Mouse (Mus musculus) brain, embryonic 14.5 days (tissue): Measurements from ENCODE around the gene Parvb. TPM values are rescaled to one million over a fixed set of nuclear protein-coding genes. Genes with fewer than 3 reads are reported as not detected.
A peak's percentile ranks its signal among the peaks of the same experiment; 100 is the strongest.

Experiments used
- DNase-seq: peaks from one replicate; pipeline ENCODE4 v3.0.0-alpha.2; 2011; ENCODE audit warnings: low read depth
- CTCF ChIP-seq: fragments of 200-500 bp; IDR thresholded peaks from 2 replicates; pipeline ENCODE4 v1.5.1; 2012; ENCODE audit warnings: inconsistent platforms, mild to moderate bottlenecking, moderate library complexity, borderline replicate concordance; ENCODE audit not compliant: insufficient read depth, insufficient read length; ENCODE audit errors: extremely low read depth
- POLR2A ChIP-seq: fragments of 200-500 bp; IDR thresholded peaks from 2 replicates; pipeline ENCODE4 v1.6.1; 2012; ENCODE audit warnings: mild to moderate bottlenecking, inconsistent platforms, borderline replicate concordance; ENCODE audit not compliant: poor library complexity, insufficient read depth, insufficient read length, severe bottlenecking; ENCODE audit errors: extremely low read depth
- polyA plus RNA-seq: library from polyadenylated mRNA; depleted of rRNA; stranded (reverse); fragments of >200 nt; gene quantifications from 2 replicates; pipeline ENCODE4 v1.2.3, GENCODE M21; 2012

Gene Parvb
- polyA plus RNA-seq, 1 experiment = 19.3 TPM

DNA sequence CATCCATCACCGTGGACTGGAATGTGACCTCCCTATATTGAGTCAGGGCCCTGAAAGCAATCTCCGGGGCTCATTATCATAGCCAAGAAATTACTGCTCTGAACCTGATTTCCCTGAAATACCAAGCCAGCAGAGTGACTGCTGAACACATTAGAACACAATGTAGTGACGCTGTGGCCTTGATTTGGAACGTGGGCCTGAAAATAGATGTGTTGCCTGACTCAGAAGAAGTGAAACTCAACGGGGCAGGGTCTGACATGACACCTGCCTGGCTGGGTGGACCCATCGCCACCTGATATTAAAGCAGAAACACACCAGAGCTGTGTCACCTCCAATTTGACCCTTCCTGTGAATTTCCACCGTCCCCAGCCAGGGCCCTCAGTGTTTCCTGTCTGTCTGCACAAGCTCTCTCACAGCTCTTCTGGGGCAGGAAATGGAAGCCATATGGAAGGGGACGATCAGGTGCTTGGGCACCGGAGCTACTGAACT lies 13.0 kb upstream of the Parvb start:
- no peak for DNase-seq
- TF ChIP-seq CTCF = no peak
- TF ChIP-seq POLR2A = no peak

GRCm38 (mm10) chr15:84221539-84221938 lies 10.3 kb upstream of the Parvb start:
- no peak for TF ChIP-seq POLR2A
- TF ChIP-seq CTCF = no peak
- DNase-seq = no peak

DNA sequence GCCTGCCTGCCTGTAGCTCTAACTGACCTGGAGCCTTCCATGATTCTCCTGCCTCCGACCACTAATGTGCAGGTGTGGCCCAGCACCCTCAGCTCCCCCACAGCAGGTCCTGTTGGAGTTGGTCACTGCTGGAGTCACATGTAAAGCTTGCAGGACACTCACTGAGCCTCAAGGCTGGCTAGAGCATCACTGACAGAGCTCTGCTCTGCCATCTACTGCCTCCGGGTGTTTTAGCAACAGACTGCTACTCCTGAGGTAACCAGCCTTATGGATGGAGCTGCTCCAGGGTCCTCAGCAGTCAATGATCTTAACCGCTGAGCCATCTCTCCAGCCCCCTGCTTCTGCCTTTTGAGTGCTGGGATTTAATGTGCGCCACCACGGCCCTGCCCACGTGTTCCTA lies 8.4 kb upstream of the Parvb start:
- peak; percentile 55 for DNase-seq
- TF ChIP-seq CTCF (peak; percentile 38; the same call in 1 of the 2 replicates), POLR2A (no peak)

GRCm38 (mm10) chr15:84224779-84225178 lies 7.1 kb upstream of the Parvb start:
- TF ChIP-seq CTCF = 0 out of 2 replicates have a peak, but pooled peaks have one; percentile 1
- no peak for TF ChIP-seq POLR2A
- DNase-seq = no peak

DNA sequence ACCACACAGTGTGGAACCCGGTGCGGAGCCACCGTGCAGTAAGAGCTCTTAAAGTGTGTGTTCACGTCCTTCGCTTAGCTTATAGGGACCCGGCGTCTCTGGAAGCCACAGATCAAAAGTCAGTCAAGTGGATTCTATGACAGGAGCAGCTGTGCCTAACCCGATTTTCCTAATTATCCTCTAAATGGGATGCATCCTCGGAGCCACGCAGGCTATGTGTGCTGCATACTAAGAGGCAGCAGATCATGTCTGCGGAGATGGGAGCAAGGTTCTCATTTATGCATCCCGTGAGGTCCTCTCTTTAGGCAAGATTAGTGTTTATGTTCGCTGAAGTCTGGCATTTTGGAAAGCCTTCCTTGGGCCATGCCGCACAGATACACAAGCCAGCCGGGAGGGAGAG lies 4.9 kb upstream of the Parvb start:
- DNase-seq = peak; percentile 94
- TF ChIP-seq POLR2A (no peak), CTCF (no peak)

GRCm38 (mm10) chr15:84230661-84231060 lies 1.2 kb upstream of the Parvb start:
- no peak for TF ChIP-seq CTCF
- TF ChIP-seq POLR2A = no peak
- no peak for DNase-seq

GRCm38 (mm10) chr15:84231113-84231712 lies 630 bp upstream of the Parvb start:
- peak; percentile 82 for DNase-seq
- TF ChIP-seq CTCF (no peak), POLR2A (no peak)

- TF ChIP-seq POLR2A = no peak
- TF ChIP-seq CTCF = no peak
- no peak for DNase-seq
Measured at GRCm38 (mm10) chr15:84232609-84233008, 766 bp downstream of the Parvb start.

- no peak for TF ChIP-seq POLR2A
- TF ChIP-seq CTCF = peak; percentile 27; the same call in 1 of the 2 replicates
- DNase-seq = peak; percentile 81
Measured at GRCm38 (mm10) chr15:84234794-84235581, 3.1 kb downstream of the Parvb start.

DNA sequence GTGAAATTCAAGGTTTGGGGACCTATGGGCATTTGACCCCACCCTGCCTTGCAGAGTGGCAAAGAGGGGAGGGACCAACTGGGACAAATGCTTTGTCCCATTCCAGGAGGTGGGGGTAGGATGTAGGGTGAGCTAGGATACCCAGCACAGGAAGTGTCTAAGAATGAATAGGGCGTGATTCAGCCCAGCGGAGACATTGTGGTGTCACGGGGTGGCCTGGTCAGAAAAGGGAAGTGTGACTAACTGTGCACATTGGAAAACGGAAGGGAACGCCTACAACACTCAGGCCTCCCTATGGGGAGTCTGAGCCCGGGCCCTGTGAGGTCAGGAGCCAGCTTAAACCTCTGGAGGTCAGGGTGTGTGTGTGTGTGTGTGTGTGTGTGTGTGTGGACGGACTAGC lies 3.8 kb downstream of the Parvb start:
- DNase-seq = no peak
- TF ChIP-seq CTCF = no peak

DNA sequence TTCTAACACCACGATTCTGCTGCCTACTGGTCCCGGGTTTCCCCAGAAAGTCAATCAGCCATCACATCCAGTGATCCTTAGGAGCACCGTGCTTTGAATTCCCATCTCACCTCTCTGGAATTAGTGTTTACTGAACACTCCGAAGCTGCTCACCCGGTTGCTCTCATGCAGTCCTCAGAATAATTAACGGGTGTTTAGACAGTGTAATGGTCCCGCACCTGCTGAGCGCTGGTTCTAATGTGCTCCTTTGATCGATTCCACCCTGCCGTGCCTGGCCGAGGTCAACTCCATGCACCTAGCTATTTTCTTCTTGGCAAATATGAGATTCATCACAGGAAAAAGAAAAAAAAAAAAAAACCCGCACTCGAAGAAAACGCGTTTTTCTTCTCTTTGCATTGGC lies 6.7 kb downstream of the Parvb start:
- DNase-seq = peak; percentile 67
- TF ChIP-seq CTCF = no peak
- no peak for TF ChIP-seq POLR2A

GRCm38 (mm10) chr15:84238991-84239401 lies 7.2 kb downstream of the Parvb start:
- DNase-seq = peak; percentile 79
- TF ChIP-seq POLR2A (no peak), CTCF (no peak)
